Mouse (Mus musculus) midbrain, embryonic 10.5 days (tissue): ENCODE measurements around the gene Dgkb. TPM values are rescaled to one million over a fixed set of nuclear protein-coding genes. Genes with fewer than 3 reads are reported as not detected.

Experiments
- DNase-seq: peaks from one replicate; pipeline ENCODE4 v3.0.0-alpha.2; 2017; ENCODE audit warnings: low spot score
- H3K27ac ChIP-seq: fragments of 300-500 bp; sonication (generic); replicated peaks from 2 replicates; pipeline ENCODE4 v1.5.1; 2016; ENCODE audit warnings: mild to moderate bottlenecking
- H3K27me3 ChIP-seq: fragments of 300-500 bp; sonication (generic); 2 replicates; pipeline ENCODE4 v1.6.1; 2016; ENCODE audit warnings: low read depth, mild to moderate bottlenecking; ENCODE audit not compliant: poor library complexity, severe bottlenecking
- H3K36me3 ChIP-seq: fragments of 300-500 bp; sonication (generic); 2 replicates; pipeline ENCODE4 v1.6.1; 2016; ENCODE audit warnings: mild to moderate bottlenecking, moderate library complexity
- H3K4me1 ChIP-seq: fragments of 300-500 bp; sonication (generic); 2 replicates; pipeline ENCODE4 v1.6.1; 2016
- H3K4me3 ChIP-seq: fragments of 300-500 bp; sonication (generic); 2 replicates; pipeline ENCODE4 v1.5.1; 2016; ENCODE audit warnings: mild to moderate bottlenecking, moderate library complexity
- H3K9me3 ChIP-seq: fragments of 300-500 bp; sonication (generic); replicated peaks from 2 replicates; pipeline ENCODE4 v1.6.1; 2016; ENCODE audit warnings: mild to moderate bottlenecking
- WGBS: fragments of 180-500 bp; shearing (Covaris S2); methylation state at CpG from one replicate; pipeline ENCODE4 v1.1.7; 2016; 5-methylcytosine and 5-hydroxymethylcytosine counted together
- polyA plus RNA-seq: library from polyadenylated mRNA; unstranded; fragments of >200 nt; fragmentation: Nextera tagmentation; extraction: Ambion mirVana; gene quantifications from 2 replicates; pipeline ENCODE4 v1.2.1, GENCODE M21; 2016

The Dgkb gene
- 0.26 and 0.56 TPM in 2 replicates for polyA plus RNA-seq

- Histone ChIP-seq H3K27ac (no peak within 1 kb of the TSS), H3K9me3 (no peaks in the 10 kb centered on the region), H3K4me3 (no peak within 1 kb of the TSS), H3K27me3 (no peaks in the 10 kb centered on the region), H3K4me1 (no peaks in the 10 kb centered on the region), H3K36me3 (no peaks in the 10 kb centered on the region)
- no peak for DNase-seq
- 76% methylated on average over 3 of the region's 3 CpGs for WGBS
Measured at GRCm38 (mm10) chr12:37817426-37817825, at the start of gene Dgkb. Dgkb (plus strand) TSS chr12:37817726.

DNA sequence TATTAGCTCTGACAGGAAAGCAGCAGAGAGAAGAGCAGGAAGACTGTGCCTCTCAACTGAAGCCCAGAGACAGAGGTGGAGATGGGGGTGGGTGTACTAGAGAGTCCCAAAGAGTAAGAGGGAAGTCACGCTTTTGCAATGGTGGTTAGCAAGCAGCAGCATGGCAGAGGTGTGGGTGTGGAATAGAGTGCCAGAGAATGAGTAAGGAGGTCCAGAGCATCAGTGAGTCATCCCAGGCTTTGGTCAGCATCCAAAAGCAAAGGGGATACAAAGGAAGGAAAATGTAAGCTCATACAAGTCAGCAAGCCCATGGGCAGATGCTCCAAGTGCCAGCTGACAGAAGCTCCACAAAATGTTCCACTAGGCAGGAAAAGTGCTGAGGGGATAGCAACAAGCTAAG is 47.7 kb upstream of the Dgkb start:
- Histone ChIP-seq H3K9me3 (no peaks in the 10 kb centered on the region), H3K36me3 (no peaks in the 10 kb centered on the region), H3K4me1 (peaks cover 10% of the 10 kb centered on the region), H3K27me3 (no peaks in the 10 kb centered on the region), H3K4me3 (no peak overlapping the region), H3K27ac (no peak overlapping the region)
- DNase-seq: no peak
- 90% methylated on average over 1 of the region's 1 CpGs for WGBS

DNA sequence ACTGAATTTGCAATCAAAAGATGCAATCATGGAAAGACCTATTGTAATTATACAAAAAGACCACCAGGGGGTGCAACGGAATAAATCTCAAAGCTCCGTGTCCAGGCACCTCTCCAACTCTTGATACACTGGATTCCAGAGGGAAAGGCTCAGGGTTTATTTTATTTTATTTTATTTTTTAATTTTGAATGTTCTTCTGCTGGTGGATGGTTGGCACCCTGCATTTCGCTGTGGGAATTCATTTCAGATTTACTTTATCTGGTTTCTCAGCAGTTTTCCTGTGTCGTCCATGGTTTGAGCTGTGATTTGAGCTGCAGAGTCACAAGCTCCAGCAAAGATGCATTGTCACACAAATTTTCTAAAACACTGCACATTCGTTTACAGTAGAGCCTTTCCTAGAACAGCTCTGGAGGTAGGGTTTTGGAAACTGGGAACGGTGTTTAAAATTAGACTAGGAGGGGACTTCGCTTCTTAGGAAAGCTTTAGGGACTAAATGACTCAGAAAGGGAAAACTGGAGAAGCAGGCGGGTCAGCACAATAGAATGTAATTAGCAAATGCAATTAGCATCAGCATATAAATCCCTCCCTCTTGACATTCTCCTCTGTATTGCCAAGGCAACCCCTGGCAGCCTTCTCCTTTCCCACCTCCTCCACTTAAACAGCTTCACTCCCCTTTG is 43.7 kb upstream of the Dgkb start:
- DNase-seq: peak; percentile 15
- Histone ChIP-seq H3K4me3 (peak overlapping the region; percentile 38), H3K27me3 (no peaks in the 10 kb centered on the region), H3K36me3 (no peaks in the 10 kb centered on the region), H3K27ac (no peak overlapping the region; the same call in 1 of the 2 replicates), H3K9me3 (no peaks in the 10 kb centered on the region), H3K4me1 (peaks cover 10% of the 10 kb centered on the region)
- 6% methylated on average over 8 of the region's 8 CpGs for WGBS

DNA sequence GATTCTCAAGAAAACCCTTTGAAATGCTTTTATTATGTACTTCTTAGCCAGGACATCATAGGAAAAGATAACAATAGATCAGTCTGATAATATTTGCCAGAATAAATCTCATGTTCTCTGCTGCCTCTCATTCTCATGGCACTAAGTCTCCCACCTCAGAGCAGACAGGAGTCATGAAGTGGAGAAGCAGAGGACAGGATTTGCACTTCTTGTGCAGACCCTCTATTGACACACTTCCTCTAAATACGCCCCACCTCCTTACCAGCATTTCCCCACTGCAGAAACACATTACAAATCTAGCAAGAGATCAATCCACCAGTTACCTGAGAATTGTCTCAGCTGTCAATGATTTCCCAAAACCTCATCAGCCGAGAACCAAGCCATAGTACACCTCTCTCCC is 42.9 kb upstream of the Dgkb start:
- Histone ChIP-seq H3K9me3 (no peaks in the 10 kb centered on the region), H3K27ac (no peak overlapping the region), H3K36me3 (no peaks in the 10 kb centered on the region), H3K4me3 (no peak overlapping the region), H3K4me1 (peaks cover 10% of the 10 kb centered on the region), H3K27me3 (no peaks in the 10 kb centered on the region)
- DNase-seq: no peak
- WGBS: 47% methylated on average over 2 of the region's 2 CpGs

DNA sequence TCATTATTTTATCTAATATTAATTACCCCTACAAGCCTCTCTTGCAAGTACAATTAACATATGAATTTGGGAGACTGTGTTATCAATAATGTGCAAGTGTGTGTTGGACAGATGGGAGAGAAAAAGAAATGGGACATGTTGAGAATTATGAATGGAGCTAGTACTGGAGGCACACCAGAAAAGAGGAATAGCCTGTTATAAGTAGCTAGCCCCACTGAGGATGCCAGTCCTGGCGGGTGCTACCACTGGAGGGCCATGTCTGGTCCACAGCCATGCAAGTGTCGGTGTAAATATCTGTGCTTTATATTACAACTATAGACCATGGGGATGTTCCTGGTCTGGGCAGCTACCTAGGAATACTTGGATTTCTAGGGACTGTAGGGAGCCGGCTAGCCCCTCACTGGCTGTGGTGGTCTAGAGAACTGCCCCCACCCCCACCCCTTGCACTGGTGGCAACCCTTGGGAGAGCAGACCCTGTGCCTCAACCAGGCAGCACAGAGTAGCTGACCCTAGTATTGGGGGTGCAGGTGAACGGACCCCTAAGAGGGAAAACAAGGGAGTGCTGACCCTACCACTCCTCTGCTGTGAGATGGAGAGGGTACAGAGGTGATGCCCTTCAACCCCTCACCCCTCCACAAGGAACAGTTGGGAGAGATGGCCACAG is 21.1 kb upstream of the Dgkb start:
- no peaks in the 10 kb centered on the region for H3K4me1 ChIP-seq
- 89% methylated on average over 4 of the region's 4 CpGs for WGBS
- H3K27me3 ChIP-seq: no peaks in the 10 kb centered on the region
- no peak overlapping the region for H3K27ac ChIP-seq
- no peak for DNase-seq
- no peaks in the 10 kb centered on the region for H3K36me3 ChIP-seq
- H3K9me3 ChIP-seq: no peaks in the 10 kb centered on the region
- H3K4me3 ChIP-seq: no peak overlapping the region

DNA sequence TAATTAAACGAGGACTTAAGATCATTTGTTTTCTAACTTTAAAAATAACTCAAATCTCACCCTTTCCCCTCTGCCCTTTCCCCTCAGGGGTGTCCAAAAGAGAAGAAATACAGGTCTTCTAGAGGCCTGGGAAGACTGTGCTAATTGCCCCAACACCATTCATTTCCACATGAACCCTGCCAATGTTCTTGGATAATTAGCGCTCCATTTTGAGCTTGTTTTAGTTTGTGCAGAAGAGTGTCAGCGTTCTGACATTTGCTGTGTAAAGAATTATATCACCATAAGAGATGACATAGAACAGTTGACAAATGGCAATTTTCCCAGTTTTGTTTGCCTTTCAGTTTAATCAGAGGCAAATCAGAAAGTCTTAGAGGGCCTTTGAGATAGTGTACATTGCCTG is 3.4 kb upstream of the Dgkb start:
- Histone ChIP-seq H3K36me3 (no peaks in the 10 kb centered on the region), H3K27me3 (no peaks in the 10 kb centered on the region), H3K4me3 (no peak overlapping the region), H3K27ac (no peak overlapping the region), H3K9me3 (no peaks in the 10 kb centered on the region), H3K4me1 (no peaks in the 10 kb centered on the region)
- no peak for DNase-seq
- WGBS: 93% methylated on average over 3 of the region's 3 CpGs

GRCm38 (mm10) chr12:37821052-37821810 is 3.7 kb downstream of the Dgkb start:
- H3K9me3 ChIP-seq: no peaks in the 10 kb centered on the region
- 95% methylated on average over 8 of the region's 8 CpGs for WGBS

DNA sequence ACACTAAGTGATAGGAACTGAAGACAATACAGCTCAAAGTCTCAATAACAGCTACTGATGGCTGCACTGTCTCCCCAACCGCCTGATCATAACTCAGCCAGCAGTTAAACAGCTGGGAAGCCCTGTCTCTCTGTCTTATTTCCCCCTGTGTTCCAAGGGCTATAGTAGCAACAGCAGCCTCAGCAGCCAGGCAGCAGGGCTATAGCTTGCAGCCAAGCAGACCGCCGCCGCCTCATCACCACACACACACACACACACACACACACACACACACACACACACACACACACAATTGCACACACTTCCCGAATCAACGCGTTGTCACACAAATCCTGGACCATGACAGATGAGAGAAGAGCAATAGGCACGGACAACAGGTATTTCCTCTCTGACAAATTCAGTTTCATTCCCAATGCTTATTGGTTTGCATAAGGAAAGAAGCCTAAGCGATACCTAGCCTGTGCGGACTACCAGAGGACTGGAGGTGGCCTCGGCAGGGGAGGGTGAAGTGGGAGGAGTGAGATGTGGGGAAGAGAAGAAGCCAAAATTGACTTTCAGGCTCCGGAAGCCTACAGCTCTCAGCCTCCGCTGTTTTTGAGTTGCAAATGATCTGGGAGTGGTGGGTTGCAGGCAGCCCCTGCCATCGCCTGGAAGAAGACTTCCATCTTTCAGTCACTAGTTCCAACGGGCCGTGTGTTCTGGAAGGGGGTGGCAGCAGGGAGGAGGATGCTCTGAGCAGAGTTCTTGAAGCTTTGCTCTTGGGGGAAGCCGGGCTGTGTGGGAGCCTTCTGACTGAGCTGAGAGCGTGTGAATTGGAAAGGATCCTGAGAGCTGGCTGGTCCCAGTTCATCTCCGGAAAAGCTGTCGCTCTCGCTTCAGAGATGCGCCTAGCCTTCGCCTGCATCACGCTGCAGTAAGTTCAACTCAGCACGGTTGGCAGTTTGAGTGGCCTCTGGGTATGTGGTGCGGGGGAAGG is 62.8 kb downstream of the Dgkb start:
- Histone ChIP-seq H3K27ac (peak overlapping the region; percentile 67), H3K4me3 (peak overlapping the region; percentile 60), H3K9me3 (no peaks in the 10 kb centered on the region), H3K27me3 (peaks cover 13% of the 10 kb centered on the region; the same call in 1 of the 2 replicates), H3K36me3 (no peaks in the 10 kb centered on the region), H3K4me1 (peaks cover 18% of the 10 kb centered on the region)
- DNase-seq: peak; percentile 50
- 1% methylated on average over 24 of the region's 26 CpGs for WGBS

More at GRCm38 (mm10) chr12:37821052-37821810, 3.7 kb downstream of the Dgkb start:
- H3K27me3 ChIP-seq: no peaks in the 10 kb centered on the region
- H3K4me3 ChIP-seq: no peak overlapping the region
- no peaks in the 10 kb centered on the region for H3K36me3 ChIP-seq
- DNase-seq: no peak
- H3K27ac ChIP-seq: no peak overlapping the region
- H3K4me1 ChIP-seq: no peaks in the 10 kb centered on the region

DNA sequence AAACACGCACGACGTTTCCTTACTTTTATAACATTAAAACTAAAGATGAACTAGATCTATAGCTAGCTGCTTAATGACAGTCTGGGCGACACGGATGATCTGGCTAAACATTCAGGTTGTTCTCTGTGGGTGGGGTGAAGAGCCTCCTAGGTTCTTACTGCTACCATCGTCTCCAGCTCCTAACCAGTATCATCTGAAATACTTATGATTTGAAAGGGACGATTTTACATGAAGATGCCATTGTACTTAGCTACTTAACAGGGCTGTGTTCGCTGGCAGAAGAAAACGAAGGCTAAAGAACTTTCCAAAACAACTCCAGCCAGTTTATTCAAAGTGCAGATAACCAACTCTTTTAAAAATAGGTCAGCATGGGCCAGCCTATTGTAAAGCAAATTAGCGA is 63.9 kb downstream of the Dgkb start:
- no peak overlapping the region for H3K27ac ChIP-seq
- H3K9me3 ChIP-seq: no peaks in the 10 kb centered on the region
- DNase-seq: no peak
- peaks cover 13% of the 10 kb centered on the region; the same call in 1 of the 2 replicates for H3K27me3 ChIP-seq
- no peaks in the 10 kb centered on the region for H3K36me3 ChIP-seq
- WGBS: 3% methylated on average over 10 of the region's 10 CpGs
- H3K4me1 ChIP-seq: peaks cover 18% of the 10 kb centered on the region
- peak overlapping the region; percentile 60 for H3K4me3 ChIP-seq

DNA sequence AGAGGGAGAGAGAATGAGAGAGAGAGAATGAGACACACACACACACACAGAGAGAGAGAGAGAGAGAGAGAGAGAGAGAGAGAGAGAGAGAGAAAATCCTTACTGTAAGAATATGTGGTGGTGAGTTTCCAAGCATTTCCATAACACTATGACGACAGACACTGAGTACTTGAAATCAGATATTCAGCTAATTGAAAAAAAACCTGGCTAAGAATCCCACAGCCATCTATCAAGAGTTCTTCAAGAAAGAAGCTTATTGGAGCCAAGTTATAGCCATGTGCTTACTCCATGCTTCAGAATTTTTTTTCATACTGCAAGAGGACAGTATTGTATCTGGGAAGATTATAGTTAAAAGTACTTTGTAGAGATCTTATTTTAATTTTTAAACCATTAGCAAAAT is 65.3 kb downstream of the Dgkb start:
- H3K36me3 ChIP-seq: no peaks in the 10 kb centered on the region
- H3K4me1 ChIP-seq: peaks cover 18% of the 10 kb centered on the region
- no peaks in the 10 kb centered on the region for H3K9me3 ChIP-seq
- 83% methylated on average over 1 of the region's 1 CpGs for WGBS
- H3K27me3 ChIP-seq: peaks cover 13% of the 10 kb centered on the region; the same call in 1 of the 2 replicates
- no peak overlapping the region for H3K4me3 ChIP-seq
- DNase-seq: no peak
- H3K27ac ChIP-seq: no peak overlapping the region

- Histone ChIP-seq H3K27ac (no peak overlapping the region), H3K36me3 (no peaks in the 10 kb centered on the region), H3K4me3 (no peak overlapping the region), H3K9me3 (no peaks in the 10 kb centered on the region), H3K27me3 (peaks cover 13% of the 10 kb centered on the region; the same call in 1 of the 2 replicates), H3K4me1 (peaks cover 18% of the 10 kb centered on the region)
- no peak for DNase-seq
- WGBS: 86% methylated on average over 4 of the region's 4 CpGs
Measured at GRCm38 (mm10) chr12:37883781-37884180, 66.3 kb downstream of the Dgkb start.

GRCm38 (mm10) chr12:37888591-37888990 is 71.1 kb downstream of the Dgkb start:
- no peak for DNase-seq
- no peaks in the 10 kb centered on the region for H3K9me3 ChIP-seq

More at GRCm38 (mm10) chr12:37888591-37888990, 71.1 kb downstream of the Dgkb start:
- H3K27me3 ChIP-seq: no peaks in the 10 kb centered on the region
- H3K4me1 ChIP-seq: no peaks in the 10 kb centered on the region
- H3K36me3 ChIP-seq: no peaks in the 10 kb centered on the region
- H3K27ac ChIP-seq: no peak overlapping the region
- no peak overlapping the region for H3K4me3 ChIP-seq
